Mouse (Mus musculus): ENCODE results near the gene Ess2. TPM values are rescaled to one million over a fixed set of nuclear protein-coding genes. Genes with fewer than 3 reads are reported as not detected.
"Not testable (repeated sequence)": the region's sequence is repeated elsewhere in the genome, so short reads cannot be mapped to it uniquely, and the experiment has no call there.

Gene Ess2
- 12.2 and 12.5 TPM in 2 replicates for polyA plus RNA-seq (2015; fragmentation: Nextera tagmentation; extraction: Ambion mirVana)

DNA sequence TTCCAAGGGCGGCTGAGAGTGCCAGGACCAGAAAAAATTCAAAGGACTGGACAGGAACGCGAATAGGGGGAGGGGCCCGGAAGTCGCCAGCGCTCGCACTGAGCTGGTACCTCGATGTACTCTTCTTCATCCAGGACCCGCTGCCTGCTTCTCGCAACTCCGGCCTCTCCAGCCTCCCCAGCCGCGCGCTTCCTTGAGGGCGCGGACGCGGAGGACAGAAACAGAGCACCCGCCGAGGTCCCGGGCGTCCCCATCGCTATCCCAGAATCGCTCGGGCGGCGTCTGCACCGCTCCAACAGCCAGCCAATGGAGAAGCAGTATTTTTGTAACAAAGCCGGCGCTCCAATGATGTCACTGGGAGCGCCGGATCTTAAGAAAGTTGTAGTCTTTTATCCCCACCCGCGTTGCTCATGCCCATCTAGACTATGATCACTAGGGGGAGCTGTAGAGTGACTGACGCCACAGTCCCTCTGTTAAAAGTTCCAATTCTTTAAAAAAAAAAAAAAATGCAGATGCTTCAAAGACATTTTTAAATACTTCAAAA lies at the start of gene Ess2:
Gene Ess2 (minus strand): TSS at position 297 of the 544 bp plus-strand sequence.
- Histone ChIP-seq H3K9me3 (ENCODE audit: control insufficient read depth) (no peaks in the 10 kb centered on the region), H3K9ac (ENCODE audit: low read depth, low read length) (peak within 1 kb of the TSS; percentile 64), H3K4me3 (ENCODE audit: low read depth, low read length) (peak within 1 kb of the TSS; percentile 86), H3K27ac (ENCODE audit: low read depth, low read length) (no peak within 1 kb of the TSS), H3K4me2 (replicated peaks; ENCODE audit: low read depth) (peak within 1 kb of the TSS; percentile 82), H3K36me3 (ENCODE audit: control insufficient read depth, insufficient read depth) (peaks cover 33% of the 10 kb centered on the region), H3K4me1 (replicated peaks; ENCODE audit: control insufficient read depth, insufficient read depth, low read length) (peaks cover 5% of the 10 kb centered on the region; the same call in 1 of the 2 replicates), H3K27me3 (replicated peaks; ENCODE audit: control insufficient read depth, insufficient read depth, low read length) (peaks cover 44% of the 10 kb centered on the region)
- WGBS = under 1% methylated on average over 35 of the region's 35 CpGs
- TF ChIP-seq CTCF (IDR thresholded peaks at IDR 0.05; ENCODE audit: low read depth) = peak; percentile 84
- peak; percentile 93 for ATAC-seq

DNA sequence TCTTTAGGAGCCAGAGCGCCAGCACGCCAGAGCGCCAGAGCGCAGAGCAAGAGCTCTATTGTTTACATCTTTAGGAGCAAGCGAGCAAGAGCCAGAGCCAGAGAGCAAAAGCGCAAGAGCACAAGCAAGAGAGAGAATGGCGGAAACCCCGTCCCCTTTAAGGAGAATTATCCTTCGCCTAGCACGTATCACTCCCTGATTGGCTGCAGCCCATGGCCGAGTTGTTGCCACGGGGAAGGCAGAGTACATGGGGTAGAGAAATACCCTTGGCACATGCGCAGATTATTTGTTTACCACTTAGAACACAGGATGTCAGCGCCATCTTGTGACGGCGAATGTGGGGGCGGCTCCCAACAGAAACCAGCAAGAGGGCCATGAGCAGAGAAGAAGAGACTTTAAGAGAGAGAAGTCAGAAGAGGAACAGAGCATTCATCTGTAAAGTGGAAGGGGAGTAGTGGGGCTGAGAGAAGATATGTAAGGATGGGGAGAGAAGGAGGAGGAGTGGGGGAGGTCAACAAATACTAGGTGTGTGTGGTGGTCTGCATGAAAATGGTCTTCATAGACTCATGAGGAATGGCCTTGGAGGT lies 45.0 kb upstream of the Ess2 start:
- 94% methylated on average over 16 of the region's 17 CpGs for WGBS
- H3K27me3 ChIP-seq (replicated peaks; ENCODE audit: control insufficient read depth, insufficient read depth, low read length); H3K4me3 ChIP-seq (ENCODE audit: low read depth, low read length); ATAC-seq; H3K36me3 ChIP-seq (ENCODE audit: control insufficient read depth, insufficient read depth); H3K27ac ChIP-seq (ENCODE audit: low read depth, low read length); H3K9ac ChIP-seq (ENCODE audit: low read depth, low read length); H3K9me3 ChIP-seq (ENCODE audit: control insufficient read depth); H3K4me1 ChIP-seq (replicated peaks; ENCODE audit: control insufficient read depth, insufficient read depth, low read length); H3K4me2 ChIP-seq (replicated peaks; ENCODE audit: low read depth): not testable (repeated sequence)

- H3K9me3 ChIP-seq (ENCODE audit: control insufficient read depth) = no peaks in the 10 kb centered on the region
- no peaks in the 10 kb centered on the region for H3K36me3 ChIP-seq (ENCODE audit: control insufficient read depth, insufficient read depth)
- no peaks in the 10 kb centered on the region for H3K27me3 ChIP-seq (replicated peaks; ENCODE audit: control insufficient read depth, insufficient read depth, low read length)
- 97% methylated on average over 4 of the region's 4 CpGs for WGBS
- no peaks in the 10 kb centered on the region for H3K4me1 ChIP-seq (replicated peaks; ENCODE audit: control insufficient read depth, insufficient read depth, low read length)
- no peak overlapping the region for H3K9ac ChIP-seq (ENCODE audit: low read depth, low read length)
- H3K27ac ChIP-seq (ENCODE audit: low read depth, low read length) = no peak overlapping the region
- ATAC-seq = no peak
- H3K4me3 ChIP-seq (ENCODE audit: low read depth, low read length) = no peak overlapping the region
- no peak for TF ChIP-seq CTCF (IDR thresholded peaks at IDR 0.05; ENCODE audit: low read depth)
- no peak overlapping the region for H3K4me2 ChIP-seq (replicated peaks; ENCODE audit: low read depth)
Observed at GRCm38 (mm10) chr16:17951618-17952017, 40.5 kb upstream of the Ess2 start.

DNA sequence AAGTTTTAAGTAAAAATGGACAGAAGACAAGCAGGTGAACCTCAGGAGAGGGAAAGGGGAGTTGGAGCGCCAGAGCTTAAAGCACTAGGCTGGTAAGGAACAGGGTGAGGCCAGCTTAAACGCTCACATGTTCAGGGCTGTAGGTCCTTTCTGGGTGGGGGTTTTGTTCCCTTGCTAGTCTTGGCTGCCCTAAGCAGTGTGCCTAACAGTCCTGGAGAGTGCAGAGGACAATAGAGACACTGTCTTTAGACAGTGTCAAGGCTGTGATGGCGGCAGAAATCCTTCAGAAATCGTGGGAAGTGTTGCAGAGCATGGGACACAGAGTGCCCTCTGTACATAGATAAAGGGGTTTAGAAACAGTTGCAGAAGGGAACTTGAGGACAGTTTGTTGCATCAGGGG lies 38.9 kb upstream of the Ess2 start:
- Histone ChIP-seq H3K9ac (ENCODE audit: low read depth, low read length) (no peak overlapping the region), H3K4me1 (replicated peaks; ENCODE audit: control insufficient read depth, insufficient read depth, low read length) (no peaks in the 10 kb centered on the region), H3K36me3 (ENCODE audit: control insufficient read depth, insufficient read depth) (no peaks in the 10 kb centered on the region), H3K9me3 (ENCODE audit: control insufficient read depth) (no peaks in the 10 kb centered on the region), H3K27me3 (replicated peaks; ENCODE audit: control insufficient read depth, insufficient read depth, low read length) (no peaks in the 10 kb centered on the region), H3K27ac (ENCODE audit: low read depth, low read length) (no peak overlapping the region), H3K4me3 (ENCODE audit: low read depth, low read length) (no peak overlapping the region), H3K4me2 (replicated peaks; ENCODE audit: low read depth) (no peak overlapping the region)
- 46% methylated on average over 4 of the region's 4 CpGs for WGBS
- ATAC-seq = no peak
- no peak for TF ChIP-seq CTCF (IDR thresholded peaks at IDR 0.05; ENCODE audit: low read depth)

DNA sequence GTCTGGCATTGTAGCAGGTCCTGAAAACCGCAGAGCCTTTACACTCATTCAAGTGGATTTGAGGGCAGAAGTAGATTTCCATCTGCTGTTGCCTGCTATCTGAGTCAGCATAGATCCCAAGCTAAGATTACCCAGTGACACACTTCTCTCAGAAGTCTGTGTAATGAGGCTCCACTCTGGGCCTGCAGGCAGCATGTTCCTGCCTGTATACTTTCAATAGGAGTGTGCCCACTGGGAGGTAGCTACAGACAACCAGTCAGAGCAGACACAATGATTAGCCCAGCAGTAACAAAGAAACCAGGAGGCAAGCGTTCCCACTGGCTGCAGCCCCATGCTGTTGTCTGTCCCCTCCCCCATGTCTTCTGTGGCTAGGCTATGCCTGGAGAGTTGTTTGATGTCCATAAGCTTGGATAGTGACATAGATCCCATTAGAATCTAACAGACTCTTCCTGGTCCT lies 38.3 kb upstream of the Ess2 start:
- ATAC-seq = no peak
- no peaks in the 10 kb centered on the region for H3K9me3 ChIP-seq (ENCODE audit: control insufficient read depth)
- TF ChIP-seq CTCF (IDR thresholded peaks at IDR 0.05; ENCODE audit: low read depth) = no peak
- H3K4me3 ChIP-seq (ENCODE audit: low read depth, low read length) = no peak overlapping the region
- no peak overlapping the region for H3K4me2 ChIP-seq (replicated peaks; ENCODE audit: low read depth)
- no peak overlapping the region for H3K9ac ChIP-seq (ENCODE audit: low read depth, low read length)
- H3K4me1 ChIP-seq (replicated peaks; ENCODE audit: control insufficient read depth, insufficient read depth, low read length) = no peaks in the 10 kb centered on the region
- H3K27ac ChIP-seq (ENCODE audit: low read depth, low read length) = no peak overlapping the region
- WGBS = 53% methylated on average over 2 of the region's 2 CpGs
- H3K36me3 ChIP-seq (ENCODE audit: control insufficient read depth, insufficient read depth) = no peaks in the 10 kb centered on the region
- H3K27me3 ChIP-seq (replicated peaks; ENCODE audit: control insufficient read depth, insufficient read depth, low read length) = no peaks in the 10 kb centered on the region

GRCm38 (mm10) chr16:17945081-17945831 lies 34.1 kb upstream of the Ess2 start:
- Histone ChIP-seq H3K4me3 (ENCODE audit: low read depth, low read length) (no peak overlapping the region), H3K4me2 (replicated peaks; ENCODE audit: low read depth) (peak overlapping the region; percentile 27; the same call in 1 of the 2 replicates), H3K9me3 (ENCODE audit: control insufficient read depth) (no peaks in the 10 kb centered on the region), H3K36me3 (ENCODE audit: control insufficient read depth, insufficient read depth) (no peaks in the 10 kb centered on the region), H3K4me1 (replicated peaks; ENCODE audit: control insufficient read depth, insufficient read depth, low read length) (no peaks in the 10 kb centered on the region), H3K27me3 (replicated peaks; ENCODE audit: control insufficient read depth, insufficient read depth, low read length) (no peaks in the 10 kb centered on the region), H3K27ac (ENCODE audit: low read depth, low read length) (no peak overlapping the region), H3K9ac (ENCODE audit: low read depth, low read length) (no peak overlapping the region)
- WGBS = 28% methylated on average over 7 of the region's 7 CpGs
- ATAC-seq = peak; percentile 81
- no peak for TF ChIP-seq CTCF (IDR thresholded peaks at IDR 0.05; ENCODE audit: low read depth)
